Mouse (Mus musculus) urinary bladder, adult 18-20 months (tissue): ENCODE measurements at regions not wholly inside any gene's neighbourhood (a gene's known extent, or its start where the extent isn't known, plus 50 kb on each side); places are given as distances from the start of the nearest gene placed in this dataset.
A peak's percentile ranks its signal among the peaks of the same experiment; 100 is the strongest.

Experiments used
- DNase-seq, 2 experiments: peaks; one replicate each; pipeline ENCODE4 v3.0.0; 2022; ENCODE audit warnings: low spot score in 2 of 2, mixed read lengths in 2 of 2

DNA sequence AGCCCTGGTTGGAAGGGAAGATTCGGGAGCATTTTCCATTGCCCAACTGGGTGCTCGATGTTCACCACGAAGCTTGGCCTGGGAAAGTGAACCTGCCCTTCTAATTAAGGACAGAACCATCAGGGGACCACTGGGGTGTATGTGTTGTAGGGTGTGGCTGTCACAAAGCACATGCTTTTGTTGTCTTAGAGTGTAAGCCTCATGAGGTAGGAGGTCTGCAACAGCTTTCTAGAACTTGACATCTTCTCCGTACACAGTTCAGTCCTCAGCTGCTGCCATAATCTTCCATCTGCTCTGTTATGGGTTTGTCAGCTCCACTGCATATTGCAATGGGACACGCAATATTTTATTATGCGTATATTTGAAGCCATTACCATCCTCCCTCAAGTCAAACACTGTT is 127.9 kb upstream of the Jag1 start:
- DNase-seq = no peak

DNA sequence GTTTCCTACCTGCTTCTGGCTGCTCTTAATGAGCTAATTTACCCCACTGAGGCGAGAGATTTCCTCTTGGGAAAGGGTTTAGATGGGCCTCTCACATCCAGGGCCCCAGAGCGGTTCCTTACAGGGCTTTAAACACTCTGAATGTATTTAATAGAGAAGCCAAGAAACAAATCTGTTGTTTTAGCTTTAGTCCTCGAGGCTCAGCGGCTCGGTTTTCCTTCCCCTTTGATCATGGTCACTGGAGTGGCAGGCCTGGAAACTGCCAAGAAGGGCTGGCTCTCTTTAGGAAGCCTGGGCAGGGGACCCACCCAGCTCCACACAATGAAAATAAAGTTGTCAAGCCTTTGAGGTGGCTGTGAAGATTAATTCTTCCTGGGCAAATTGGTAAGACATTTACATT is 127.5 kb upstream of the Jag1 start:
- DNase-seq = no peak

DNA sequence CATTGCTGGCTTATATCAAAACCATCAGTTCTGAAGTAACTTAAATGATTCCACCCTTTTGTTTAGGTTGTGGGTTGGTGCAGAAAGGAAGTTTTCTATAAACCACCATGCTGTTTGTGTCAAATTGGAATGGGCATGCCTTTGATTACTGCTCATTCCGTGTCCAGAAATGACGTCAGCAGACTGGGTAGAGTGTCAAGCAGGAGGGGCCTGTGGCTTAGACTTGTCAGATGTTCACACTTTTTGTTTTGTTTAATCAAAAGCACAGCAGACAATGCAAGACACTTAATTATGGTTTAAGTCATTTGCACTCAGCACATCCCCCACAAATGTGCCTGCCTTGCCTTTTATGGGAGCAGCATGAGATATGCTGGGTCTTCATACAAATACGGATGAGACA is 120.5 kb upstream of the Jag1 start:
- DNase-seq = no peak

DNA sequence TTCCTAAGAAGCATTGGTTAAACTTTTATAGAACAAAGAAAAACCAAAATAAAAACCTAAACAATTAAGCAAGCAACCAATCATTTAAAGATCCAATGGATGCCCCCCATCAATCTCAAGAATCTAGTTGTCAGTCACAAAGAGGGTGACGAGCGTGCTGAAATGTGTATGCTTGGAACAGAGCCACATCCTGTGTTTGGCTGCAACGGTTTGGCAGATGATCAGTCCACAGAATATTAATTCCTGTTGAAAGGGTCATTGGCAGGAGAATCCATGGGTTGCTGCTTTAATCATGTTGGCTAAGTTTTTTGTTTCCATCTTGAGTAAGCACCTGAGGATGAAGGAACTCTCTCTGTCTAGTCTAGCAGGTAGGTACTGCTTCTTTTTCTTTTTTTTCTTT is 117.5 kb upstream of the Jag1 start:
- DNase-seq = no peak

DNA sequence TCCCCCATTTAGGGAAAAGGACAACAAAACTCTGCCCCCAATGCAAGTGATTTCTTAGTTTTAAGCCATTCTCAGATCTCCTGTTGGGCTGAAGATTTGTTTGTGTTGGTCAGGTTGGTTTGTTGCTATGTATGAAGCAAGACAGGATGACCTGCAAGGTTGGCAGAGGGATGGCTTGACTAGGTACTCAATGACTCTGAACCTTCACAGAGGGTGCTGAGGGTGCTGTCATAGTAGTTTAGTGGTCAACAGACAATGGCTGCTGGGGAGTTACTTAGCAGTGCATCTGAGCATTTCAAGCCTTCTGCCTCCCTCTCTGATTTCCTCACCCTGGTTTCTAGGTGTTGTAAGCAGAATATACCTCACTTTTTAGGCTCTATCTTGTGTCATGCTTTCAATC is 114.7 kb upstream of the Jag1 start:
- DNase-seq = no peak

- DNase-seq = no peak
These were observed 113.1 kb upstream of the Jag1 start for GRCm38 (mm10) chr2:137229422-137230069.

- DNase-seq = no peak
These were observed 111.1 kb upstream of the Jag1 start for GRCm38 (mm10) chr2:137227495-137227894.

GRCm38 (mm10) chr2:137224702-137225552 is 108.5 kb upstream of the Jag1 start:
- DNase-seq = peak; percentile 25 to 65

DNA sequence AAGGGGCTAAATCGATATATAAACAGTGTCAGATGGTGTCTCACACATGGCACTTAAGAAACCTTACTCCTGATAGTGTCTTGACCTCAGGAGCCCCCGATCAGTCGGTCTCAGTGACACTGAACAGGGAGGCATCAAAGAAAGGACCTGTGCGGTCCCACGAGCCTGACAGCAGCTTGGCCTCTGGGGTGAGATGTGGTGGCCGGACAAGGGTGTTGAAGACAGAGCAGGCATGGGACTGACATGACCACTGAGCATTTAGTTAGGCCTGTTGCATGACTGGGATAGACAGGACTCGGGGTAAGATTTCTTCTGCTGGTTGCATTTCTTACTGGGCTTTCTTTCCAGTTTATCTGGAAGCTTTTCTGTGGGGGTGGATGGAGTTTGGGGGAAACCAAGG is 99.3 kb upstream of the Jag1 start:
- no peak for DNase-seq

GRCm38 (mm10) chr2:137207846-137208245 is 91.4 kb upstream of the Jag1 start:
- DNase-seq = no peak

GRCm38 (mm10) chr2:137204274-137204850 is 87.9 kb upstream of the Jag1 start:
- no peak for DNase-seq

DNA sequence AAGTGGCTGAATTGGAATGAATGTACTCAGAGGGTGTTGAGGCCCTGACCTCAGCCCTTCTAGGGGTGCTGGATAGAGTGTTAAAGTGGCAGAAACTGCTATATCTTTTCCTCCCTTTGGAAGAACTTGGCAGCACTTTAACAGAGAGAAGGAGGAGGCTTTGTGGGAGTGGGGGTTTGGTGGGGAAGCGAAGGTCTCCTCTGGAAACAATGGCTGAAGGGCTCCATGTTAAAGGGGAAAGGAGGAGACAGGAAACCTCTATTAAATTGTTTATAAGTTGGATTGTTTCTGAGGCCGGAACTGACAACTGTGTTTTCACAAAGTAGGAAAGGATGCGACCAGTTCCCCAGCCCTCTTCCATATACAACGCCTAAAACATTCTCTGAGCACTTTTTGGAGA is 83.7 kb upstream of the Jag1 start:
- no peak for DNase-seq

- DNase-seq = peak in 1 of 2 experiments; percentile 11
These were observed 75.7 kb upstream of the Jag1 start for GRCm38 (mm10) chr2:137192183-137192582.

DNA sequence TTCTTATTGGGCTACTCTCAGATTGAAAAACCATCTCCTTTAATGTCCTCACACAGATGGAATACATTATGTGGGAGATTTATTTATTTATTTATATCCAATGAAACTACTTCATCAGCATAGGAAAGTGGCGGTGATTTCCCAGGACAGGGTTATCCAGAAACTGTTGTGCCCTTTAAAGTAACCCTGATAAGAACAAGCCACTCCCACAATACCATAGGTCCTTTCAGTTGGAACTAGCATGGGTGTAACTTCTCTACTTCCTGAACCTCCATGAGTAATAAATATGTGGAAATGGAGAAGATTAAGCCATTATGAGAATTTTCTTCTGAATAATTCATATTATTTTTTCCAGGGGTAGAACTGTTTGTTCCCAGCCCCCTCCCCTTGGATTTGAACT is 52.7 kb upstream of the Jag1 start:
- DNase-seq = no peak

DNA sequence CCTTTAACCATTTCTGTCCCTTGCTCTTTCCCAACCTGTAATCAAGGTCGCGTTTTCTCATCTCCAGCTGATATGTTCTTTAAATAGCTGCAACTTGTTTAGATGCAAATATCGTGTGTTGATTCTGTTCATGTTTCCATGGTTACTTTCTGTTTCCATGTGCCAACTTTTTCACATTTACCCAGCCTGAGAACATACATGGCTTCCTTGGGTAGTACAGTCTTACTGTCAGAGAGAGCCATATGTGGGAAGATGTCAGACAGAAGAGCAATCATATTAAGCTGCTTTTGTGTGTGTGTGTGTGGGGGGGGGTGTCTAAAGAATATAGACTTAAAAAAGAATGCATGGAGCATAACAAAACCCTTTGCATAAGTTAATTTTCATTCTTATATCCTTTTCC is 52.2 kb upstream of the Jag1 start:
- no peak for DNase-seq
